Mouse (Mus musculus) forebrain, postnatal 0 days (tissue): ENCODE results near the gene Ttc21b. TPM values are rescaled to one million over a fixed set of nuclear protein-coding genes. Genes with fewer than 3 reads are reported as not detected.

Experiments
- ATAC-seq: fragments of 200-750 bp; cut with Nextera tagmentation; 2 replicates; pipeline ENCODE4 v1.8.0; 2017; ENCODE audit warnings: mild to moderate bottlenecking, moderate library complexity
- DNase-seq: peaks from one replicate; pipeline ENCODE4 v3.0.0-alpha.2; 2015
- H3K27ac ChIP-seq: fragments of 300-500 bp; sonication (generic); 2 replicates; pipeline ENCODE4 v1.5.1; 2014; ENCODE audit warnings: low read depth, mild to moderate bottlenecking, antibody characterized with exemption, low read length, moderate library complexity, mixed read lengths
- H3K27me3 ChIP-seq: fragments of 300-500 bp; sonication (generic); 2 replicates; pipeline ENCODE4 v1.6.1; 2014; ENCODE audit warnings: mild to moderate bottlenecking, low read length, mixed read lengths; ENCODE audit not compliant: insufficient read depth
- H3K36me3 ChIP-seq: fragments of 300-500 bp; sonication (generic); 2 replicates; pipeline ENCODE4 v1.6.1; 2014; ENCODE audit warnings: mild to moderate bottlenecking, moderate library complexity; ENCODE audit not compliant: insufficient read depth
- H3K4me1 ChIP-seq: fragments of 300-500 bp; sonication (generic); 2 replicates; pipeline ENCODE4 v1.6.1; 2014; ENCODE audit warnings: antibody characterized with exemption; ENCODE audit not compliant: insufficient read depth
- H3K4me2 ChIP-seq: fragments of 300-500 bp; sonication (generic); 2 replicates; pipeline ENCODE4 v1.6.1; 2014; ENCODE audit warnings: low read depth, mild to moderate bottlenecking, moderate library complexity
- H3K4me3 ChIP-seq: fragments of 300-500 bp; sonication (generic); 2 replicates; pipeline ENCODE4 v1.5.1; 2014; ENCODE audit warnings: low read depth, low read length, mixed read lengths
- H3K9ac ChIP-seq: fragments of 300-500 bp; sonication (generic); 2 replicates; pipeline ENCODE4 v1.6.1; 2014; ENCODE audit warnings: mild to moderate bottlenecking
- H3K9me3 ChIP-seq: fragments of 300-500 bp; sonication (generic); 2 replicates; pipeline ENCODE4 v1.6.1; 2016; ENCODE audit warnings: low read length
- CTCF ChIP-seq: sonication (generic); IDR thresholded peaks from 2 replicates; pipeline ENCODE4 v1.5.1; 2016; ENCODE audit warnings: antibody characterized with exemption, control low read depth, low read depth
- WGBS: fragments of 180-500 bp; shearing (Covaris S2); extraction: QIAGEN DNeasy Blood & Tissue Kit; methylation state at CpG from one replicate; pipeline ENCODE4 v1.1.7; 2014; 5-methylcytosine and 5-hydroxymethylcytosine counted together
- polyA plus RNA-seq: library from polyadenylated mRNA; unstranded; fragments of >200 nt; fragmentation: Nextera tagmentation; extraction: Ambion mirVana; gene quantifications from 2 replicates; pipeline ENCODE4 v1.2.1, GENCODE M21; 2015
- total RNA-seq: library from RNA; depleted of rRNA; stranded (reverse); fragments of >200 nt; gene quantifications from 2 replicates; pipeline ENCODE4 v1.2.3, GENCODE M21; 2014

The Ttc21b gene
- total and polyA plus RNA-seq, 2 experiments from 2014 or later = 6.1 to 15.3 TPM

- no peaks in the 10 kb centered on the region for H3K36me3 ChIP-seq
- peak; percentile 70; the same call in 1 of the 2 replicates for ATAC-seq
These were observed 83.3 kb downstream of the Ttc21b start for GRCm38 (mm10) chr2:66173134-66173533.

GRCm38 (mm10) chr2:66171643-66172042 is 84.8 kb downstream of the Ttc21b start:
- TF ChIP-seq CTCF = no peak
- Histone ChIP-seq H3K27me3 (no peaks in the 10 kb centered on the region), H3K4me2 (no peak overlapping the region), H3K9me3 (no peaks in the 10 kb centered on the region), H3K9ac (no peak overlapping the region), H3K36me3 (no peaks in the 10 kb centered on the region), H3K27ac (no peak overlapping the region), H3K4me3 (no peak overlapping the region), H3K4me1 (no peaks in the 10 kb centered on the region)
- no peak for ATAC-seq
- WGBS = 93% methylated on average over 3 of the region's 3 CpGs
- DNase-seq = no peak

More at GRCm38 (mm10) chr2:66173134-66173533, 83.3 kb downstream of the Ttc21b start:
- Histone ChIP-seq H3K4me2 (no peak overlapping the region), H3K27me3 (no peaks in the 10 kb centered on the region), H3K9me3 (no peaks in the 10 kb centered on the region), H3K4me1 (peaks cover 6% of the 10 kb centered on the region), H3K27ac (0 out of 2 replicates have a peak overlapping the region, but pooled peaks have one; percentile 35), H3K4me3 (no peak overlapping the region), H3K9ac (no peak overlapping the region)
- no peak for TF ChIP-seq CTCF
- DNase-seq = no peak
- 51% methylated on average over 5 of the region's 5 CpGs for WGBS

- TF ChIP-seq CTCF = no peak
- 72% methylated on average over 11 of the region's 11 CpGs for WGBS
- ATAC-seq = no peak
- H3K36me3 ChIP-seq = no peaks in the 10 kb centered on the region
- no peak overlapping the region for H3K4me2 ChIP-seq
- H3K9me3 ChIP-seq = no peaks in the 10 kb centered on the region
- no peak overlapping the region for H3K27ac ChIP-seq
- no peak overlapping the region for H3K9ac ChIP-seq
- H3K27me3 ChIP-seq = no peaks in the 10 kb centered on the region
- DNase-seq = no peak
- no peaks in the 10 kb centered on the region for H3K4me1 ChIP-seq
- no peak overlapping the region for H3K4me3 ChIP-seq
These were observed 85.7 kb downstream of the Ttc21b start for GRCm38 (mm10) chr2:66170721-66171120.

GRCm38 (mm10) chr2:66165025-66165424 is 91.4 kb downstream of the Ttc21b start:
- 97% methylated on average over 8 of the region's 8 CpGs for WGBS
- Histone ChIP-seq H3K27ac (no peak overlapping the region), H3K9ac (no peak overlapping the region), H3K9me3 (no peaks in the 10 kb centered on the region), H3K27me3 (no peaks in the 10 kb centered on the region), H3K36me3 (no peaks in the 10 kb centered on the region), H3K4me3 (no peak overlapping the region), H3K4me1 (no peaks in the 10 kb centered on the region), H3K4me2 (no peak overlapping the region)
- no peak for TF ChIP-seq CTCF
- no peak for ATAC-seq
- no peak for DNase-seq

GRCm38 (mm10) chr2:66158140-66158915 is 98.1 kb downstream of the Ttc21b start:
- TF ChIP-seq CTCF = no peak
- peak; percentile 37 for DNase-seq

GRCm38 (mm10) chr2:66151436-66151835 is 105.0 kb downstream of the Ttc21b start:
- H3K4me2 ChIP-seq = no peak overlapping the region
- no peak overlapping the region for H3K27ac ChIP-seq
- WGBS = 83% methylated on average over 2 of the region's 2 CpGs
- H3K9me3 ChIP-seq = no peaks in the 10 kb centered on the region
- no peak for TF ChIP-seq CTCF
- no peaks in the 10 kb centered on the region for H3K4me1 ChIP-seq
- ATAC-seq (no peak), DNase-seq (no peak)
- H3K4me3 ChIP-seq = no peak overlapping the region
- no peaks in the 10 kb centered on the region for H3K36me3 ChIP-seq
- H3K9ac ChIP-seq = no peak overlapping the region
- no peaks in the 10 kb centered on the region for H3K27me3 ChIP-seq

More at GRCm38 (mm10) chr2:66158140-66158915, 98.1 kb downstream of the Ttc21b start:
- H3K4me2 ChIP-seq = no peak overlapping the region
- H3K4me1 ChIP-seq = no peaks in the 10 kb centered on the region
- no peaks in the 10 kb centered on the region for H3K27me3 ChIP-seq
- WGBS = 38% methylated on average over 7 of the region's 7 CpGs
- H3K4me3 ChIP-seq = no peak overlapping the region
- no peaks in the 10 kb centered on the region for H3K9me3 ChIP-seq
- no peak overlapping the region for H3K9ac ChIP-seq
- H3K36me3 ChIP-seq = no peaks in the 10 kb centered on the region
- peak; percentile 82 for ATAC-seq
- H3K27ac ChIP-seq = no peak overlapping the region

GRCm38 (mm10) chr2:66150531-66150930 is 105.9 kb downstream of the Ttc21b start:
- H3K4me2 ChIP-seq = no peak overlapping the region
- 85% methylated on average over 3 of the region's 3 CpGs for WGBS
- H3K27me3 ChIP-seq = no peaks in the 10 kb centered on the region
- H3K4me3 ChIP-seq = no peak overlapping the region
- no peaks in the 10 kb centered on the region for H3K36me3 ChIP-seq
- H3K9me3 ChIP-seq = no peaks in the 10 kb centered on the region
- DNase-seq = no peak
- no peak for ATAC-seq
- H3K9ac ChIP-seq = no peak overlapping the region
- TF ChIP-seq CTCF = no peak
- H3K27ac ChIP-seq = no peak overlapping the region
- no peaks in the 10 kb centered on the region for H3K4me1 ChIP-seq
